Mouse (Mus musculus) 416B (cell line): ENCODE results near the gene Lbr.

Experiments used
- DNase-seq: peaks from one replicate; pipeline ENCODE4 v3.0.0; 2011; ENCODE audit warnings: low read depth

Lbr gene

DNA sequence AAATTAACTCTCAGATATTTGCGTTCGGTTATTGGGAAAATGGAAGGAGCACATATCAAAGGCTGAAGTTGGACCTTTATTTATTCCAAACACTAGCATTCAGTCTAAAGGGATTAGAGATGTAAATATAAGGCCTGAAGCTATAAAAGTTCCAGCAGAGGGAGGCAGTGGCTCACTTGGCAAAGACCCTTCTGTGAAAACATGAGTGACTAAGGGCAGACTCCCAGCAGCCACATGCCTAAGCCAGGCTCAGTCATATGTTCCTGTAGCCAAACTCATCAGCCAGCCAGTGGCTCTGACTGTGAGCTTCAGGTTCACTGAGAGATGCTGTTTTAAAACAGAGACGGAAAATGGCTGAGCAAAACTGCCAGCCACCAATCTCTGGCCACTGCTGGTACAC lies 71.0 kb downstream of the Lbr start:
- no peak for DNase-seq

DNA sequence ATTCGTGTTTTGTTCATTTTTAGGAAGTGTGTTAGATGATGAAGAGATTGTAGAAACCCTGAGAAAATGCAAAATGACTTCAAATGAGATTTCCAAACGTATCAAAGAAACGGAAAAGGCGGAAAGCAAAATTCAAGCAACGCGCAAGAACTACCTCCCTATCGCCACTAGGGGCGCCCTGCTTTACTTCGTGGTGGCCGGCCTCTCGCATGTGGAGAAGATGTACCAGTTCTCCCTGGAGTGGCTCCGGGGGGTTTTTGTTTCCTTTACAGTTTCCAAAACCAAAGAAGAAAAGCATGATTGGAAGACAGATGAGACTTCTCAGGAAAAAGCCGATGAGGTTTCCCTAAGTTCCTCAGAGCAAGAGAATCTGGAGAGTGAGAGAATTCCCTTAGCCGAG lies 73.5 kb downstream of the Lbr start:
- no peak for DNase-seq
